Mouse (Mus musculus): ENCODE results near the gene Ube2f.

DNA sequence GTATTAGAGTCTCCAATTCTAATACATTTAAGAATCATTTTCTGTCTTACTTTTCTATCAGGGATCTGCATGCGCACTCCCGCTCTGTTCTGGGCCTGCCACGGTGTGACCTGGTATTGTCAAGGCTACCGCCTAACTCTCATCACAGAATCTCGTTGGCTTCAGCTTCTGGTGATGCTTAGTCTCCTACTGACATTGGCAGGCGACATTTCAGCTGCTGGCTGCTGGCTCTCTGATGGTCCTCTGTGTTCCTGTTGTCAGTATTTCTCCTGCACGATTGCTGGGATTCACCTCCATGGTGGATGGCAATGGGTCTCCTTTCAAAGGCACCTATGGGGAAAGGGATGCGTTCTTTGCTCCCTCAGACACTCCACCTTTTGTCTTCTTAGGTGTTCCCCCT lies 43.8 kb upstream of the Ube2f start:
- TF ChIP-seq EP300 (IDR thresholded peaks at IDR 0.05; ENCODE audit: low read depth) (no peak), CTCF (IDR thresholded peaks at IDR 0.05; ENCODE audit: low read depth) (no peak)

Data from liver, postnatal 0 days (tissue).